Mouse (Mus musculus): ENCODE results near the gene Olfr365.

DNA sequence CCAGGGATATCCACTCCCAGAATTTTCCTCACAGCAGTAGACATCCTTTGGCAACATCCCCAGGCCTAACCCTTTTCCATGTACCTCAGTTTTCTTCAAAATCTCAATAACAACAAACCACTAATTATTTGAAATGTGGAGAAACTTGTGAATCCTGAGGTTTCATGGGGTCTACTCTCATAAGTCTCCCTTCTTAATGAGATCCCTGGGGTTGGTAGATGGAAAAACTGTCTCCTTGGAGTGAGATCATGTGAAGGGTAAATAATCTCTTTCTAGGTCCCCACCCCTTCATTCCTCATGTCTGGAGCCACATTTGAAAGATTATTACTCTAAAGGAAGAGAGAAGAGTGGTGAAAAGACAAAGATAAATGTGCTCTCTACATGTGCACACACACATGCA, 23.3 kb downstream of the Olfr365 start, which contains the start of gene Olfr366:
- TF ChIP-seq POLR2A (IDR thresholded peaks at IDR 0.05; ENCODE audit: low read depth, low read length): no peak
- TF ChIP-seq CTCF (IDR thresholded peaks at IDR 0.05; ENCODE audit: extremely low read depth, insufficient read length, insufficient replicate concordance, low read depth, low read length): no peak

All from small intestine, adult 2 months (tissue).